Mouse (Mus musculus): Measurements from ENCODE around the gene Zswim3.

DNA sequence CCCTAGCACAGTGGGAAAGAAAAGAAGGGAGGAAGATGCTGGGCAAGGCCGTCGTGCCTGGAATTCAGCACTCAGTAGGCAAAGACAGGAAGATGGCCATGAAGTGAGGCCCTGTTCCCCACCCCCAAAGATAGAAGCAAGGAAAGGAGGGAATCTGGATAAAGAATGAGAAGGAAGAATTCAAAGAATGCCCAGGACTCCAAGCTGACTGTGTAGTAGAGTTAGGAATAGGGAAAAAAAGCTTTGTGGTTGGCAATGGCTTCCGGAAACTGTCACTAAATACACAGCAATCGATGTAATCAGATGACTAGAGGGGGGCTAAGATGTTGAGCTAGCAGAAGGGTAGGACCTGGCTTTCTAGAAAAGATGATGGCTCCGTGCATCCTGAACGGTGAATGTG, 12.3 kb downstream of the Zswim3 start:
- TF ChIP-seq POLR2A (IDR thresholded peaks at IDR 0.05; ENCODE audit: borderline replicate concordance, extremely low read depth, insufficient read depth, insufficient read length, poor library complexity, severe bottlenecking) (no peak), CTCF (IDR thresholded peaks at IDR 0.05; ENCODE audit: borderline replicate concordance, extremely low read depth, insufficient read depth, insufficient read length) (no peak)

Measured in brain, embryonic 14.5 days (tissue).